Mouse (Mus musculus) CH12.LX (cell line): ENCODE measurements around the gene Mslnl. TPM values are rescaled to one million over a fixed set of nuclear protein-coding genes. Genes with fewer than 3 reads are reported as not detected.

Experiments
- DNase-seq: peaks from one replicate; pipeline ENCODE4 v3.0.0-alpha.2; 2013; ENCODE audit errors: extremely low read depth
- H3K27ac ChIP-seq: 2 replicates; pipeline ENCODE4 v1.5.1; 2012; ENCODE audit warnings: low read depth, mild to moderate bottlenecking, control low read depth, moderate library complexity; ENCODE audit not compliant: insufficient read depth
- H3K27me3 ChIP-seq: replicated peaks from 2 replicates; pipeline ENCODE3; 2012; ENCODE audit warnings: inconsistent platforms
- H3K36me3 ChIP-seq, 2 experiments: replicated peaks in 1 of 2; 2 replicates each; pipeline versions ENCODE3 to v1.6.1; 2012; ENCODE audit warnings: inconsistent platforms in 1 of 2, low read length in 1 of 2, mild to moderate bottlenecking in 1 of 2, mixed read lengths in 1 of 2, moderate library complexity in 1 of 2; ENCODE audit not compliant: control insufficient read depth in 1 of 2, insufficient read depth in 1 of 2
- H3K4me1 ChIP-seq, 2 experiments: 2 replicates each; pipeline ENCODE4 v1.6.1; 2012; ENCODE audit warnings: inconsistent platforms in 1 of 2, moderate library complexity in 1 of 2; ENCODE audit not compliant: insufficient read depth in 2 of 2, control insufficient read depth in 1 of 2
- H3K4me2 ChIP-seq: 2 replicates; pipeline ENCODE4 v1.6.1; 2012; ENCODE audit warnings: low read depth, mild to moderate bottlenecking, control low read depth; ENCODE audit not compliant: poor library complexity, insufficient read depth, severe bottlenecking
- H3K4me3 ChIP-seq, 3 experiments: fragments of 150-350 bp in 1 of 3; sonication (generic) in 1 of 3; replicated peaks in 1 of 3; 2 replicates each; pipeline versions ENCODE3 to v1.5.1; 2011 to 2012; ENCODE audit warnings: low read depth in 2 of 3, low read length in 2 of 3, mild to moderate bottlenecking in 2 of 3, moderate library complexity in 2 of 3, control low read depth in 1 of 3, improper control_type of control experiment in 1 of 3, inconsistent platforms in 1 of 3, mixed read lengths in 1 of 3; ENCODE audit not compliant: poor library complexity in 1 of 3
- H3K79me2 ChIP-seq: replicated peaks from 2 replicates; pipeline ENCODE4 v1.6.1; 2012; ENCODE audit warnings: mild to moderate bottlenecking, moderate library complexity; ENCODE audit not compliant: control insufficient read depth, poor library complexity, insufficient read depth, severe bottlenecking; ENCODE audit errors: extremely low read depth
- H3K9ac ChIP-seq: 2 replicates; pipeline ENCODE4 v1.6.1; 2012; ENCODE audit warnings: low read depth, mild to moderate bottlenecking, control low read depth, moderate library complexity; ENCODE audit not compliant: insufficient read depth
- H3K9me3 ChIP-seq: replicated peaks from 2 replicates; pipeline ENCODE3; 2012; ENCODE audit warnings: low read length, inconsistent platforms, mixed read lengths
- BHLHE40 ChIP-seq: IDR thresholded peaks from 2 replicates; pipeline ENCODE4 v1.6.1; 2011; ENCODE audit warnings: mild to moderate bottlenecking, low read depth, low read length, improper control_type of control experiment
- CHD2 ChIP-seq: IDR thresholded peaks from 2 replicates; pipeline ENCODE4 v1.6.1; 2011; ENCODE audit warnings: low read length, improper control_type of control experiment
- CTCF ChIP-seq, 2 experiments: IDR thresholded peaks in 1 of 2; conservative IDR thresholded peaks in 1 of 2; 2 replicates each; pipeline ENCODE4 v1.5.1; 2011 to 2012; ENCODE audit warnings: low read depth in 2 of 2, low read length in 2 of 2, improper control_type of control experiment in 1 of 2, inconsistent platforms in 1 of 2, mild to moderate bottlenecking in 1 of 2, moderate library complexity in 1 of 2
- E2F4 ChIP-seq: IDR thresholded peaks from 2 replicates; pipeline ENCODE4 v1.6.1; 2011; ENCODE audit warnings: low read depth, low read length, improper control_type of control experiment; ENCODE audit not compliant: insufficient replicate concordance
- ELF1 ChIP-seq: IDR thresholded peaks from 2 replicates; pipeline ENCODE4 v1.6.1; 2014; ENCODE audit warnings: low read depth, mild to moderate bottlenecking, inconsistent platforms, low read length, improper control_type of control experiment
- MAX ChIP-seq: IDR thresholded peaks from 2 replicates; pipeline ENCODE4 v1.6.1; 2011; ENCODE audit warnings: low read length, improper control_type of control experiment
- MEF2A ChIP-seq: IDR thresholded peaks from 2 replicates; pipeline ENCODE4 v1.6.1; 2014; ENCODE audit warnings: low read depth, mild to moderate bottlenecking, inconsistent platforms, low read length, improper control_type of control experiment, borderline replicate concordance
- MXI1 ChIP-seq: IDR thresholded peaks from 2 replicates; pipeline ENCODE4 v1.6.1; 2011; ENCODE audit warnings: mild to moderate bottlenecking, low read depth, low read length, improper control_type of control experiment
- MYC ChIP-seq: IDR thresholded peaks from 2 replicates; pipeline ENCODE4 v1.6.1; 2011; ENCODE audit warnings: low read depth, mild to moderate bottlenecking, improper control_type of control experiment, low read length
- NELFE ChIP-seq: IDR thresholded peaks from 2 replicates; pipeline ENCODE4 v1.6.1; 2011; ENCODE audit warnings: low read depth, low read length, improper control_type of control experiment
- PAX5 ChIP-seq: IDR thresholded peaks from 2 replicates; pipeline ENCODE4 v1.6.1; 2012; ENCODE audit warnings: low read length, inconsistent platforms, mixed read lengths
- POLR2A ChIP-seq: IDR thresholded peaks from 2 replicates; pipeline ENCODE4 v1.6.1; 2011; ENCODE audit warnings: low read depth, mild to moderate bottlenecking, improper control_type of control experiment, low read length
- RAD21 ChIP-seq: IDR thresholded peaks from 2 replicates; pipeline ENCODE4 v1.6.1; 2011; ENCODE audit warnings: low read depth, mild to moderate bottlenecking, low read length, improper control_type of control experiment, moderate library complexity
- RCOR1 ChIP-seq: conservative IDR thresholded peaks from 2 replicates; pipeline ENCODE4 v1.6.1; 2012; ENCODE audit warnings: low read depth, mild to moderate bottlenecking, inconsistent platforms, low read length, improper control_type of control experiment
- SIN3A ChIP-seq: IDR thresholded peaks from 2 replicates; pipeline ENCODE4 v1.6.1; 2012; ENCODE audit warnings: low read length, improper control_type of control experiment, inconsistent platforms
- SMC3 ChIP-seq: IDR thresholded peaks from 2 replicates; pipeline ENCODE4 v1.6.1; 2011; ENCODE audit warnings: low read depth, low read length, improper control_type of control experiment
- TBP ChIP-seq: conservative IDR thresholded peaks from 2 replicates; pipeline ENCODE4 v1.6.1; 2011; ENCODE audit warnings: low read depth, low read length, improper control_type of control experiment
- TCF12 ChIP-seq: IDR thresholded peaks from 2 replicates; pipeline ENCODE4 v1.6.1; 2014; ENCODE audit warnings: low read depth, mild to moderate bottlenecking, inconsistent platforms, low read length, improper control_type of control experiment
- UBTF ChIP-seq: IDR thresholded peaks from 2 replicates; pipeline ENCODE4 v1.6.1; 2012; ENCODE audit warnings: low read depth, mild to moderate bottlenecking, inconsistent platforms, low read length, improper control_type of control experiment, moderate library complexity
- ZC3H11A ChIP-seq: IDR thresholded peaks from 2 replicates; pipeline ENCODE4 v1.6.1; 2012; ENCODE audit warnings: low read depth, mild to moderate bottlenecking, inconsistent platforms, low read length, improper control_type of control experiment
- ZKSCAN1 ChIP-seq: IDR thresholded peaks from 2 replicates; pipeline ENCODE4 v1.6.1; 2012; ENCODE audit warnings: low read depth, inconsistent platforms, low read length, improper control_type of control experiment, borderline replicate concordance
- ZMIZ1 ChIP-seq: IDR thresholded peaks from 2 replicates; pipeline ENCODE4 v1.6.1; 2012; ENCODE audit warnings: low read depth, mild to moderate bottlenecking, inconsistent platforms, low read length, improper control_type of control experiment
- ZNF384 ChIP-seq: IDR thresholded peaks from 2 replicates; pipeline ENCODE4 v1.6.1; 2012; ENCODE audit warnings: low read depth, low read length, improper control_type of control experiment, inconsistent platforms
- dilution Hi-C: fragments of 300-500 bp; cut with MboI; formaldehyde crosslinking; loops from 2 replicates; pipeline ENCODE4 v1.14.3; 2020; ENCODE audit warnings: low sequenced_read_pairs; ENCODE audit not compliant: extremely low pct_unique_long_range_greater_than_20kb, extremely low pct_ligation_motif_present
- in situ Hi-C: fragments of 300-500 bp; cut with MboI; formaldehyde crosslinking; loops from 3 replicates; pipeline ENCODE4 v1.14.3; 2019; ENCODE audit warnings: low sequenced_read_pairs, low pct_ligation_motif_present, low pct_unique_long_range_greater_than_20kb, mixed read lengths
- polyA plus RNA-seq: library from polyadenylated mRNA; unstranded; fragments of >175 nt; gene quantifications from 2 replicates; pipeline ENCODE4 v1.2.1, GENCODE M21; 2012; ENCODE audit warnings: low read depth; ENCODE audit not compliant: insufficient read length
- total RNA-seq, 2 experiments: library from RNA; depleted of rRNA; stranded (reverse); fragments of 300-350 nt in 1 of 2; fragments of >200 nt in 1 of 2; gene quantifications; 2 replicates each; pipeline ENCODE4 v1.2.3; 2012 to 2014

Gene Mslnl
- total and polyA plus RNA-seq, 3 experiments: not detected

GRCm38 (mm10) chr17:25700863-25701496 is 34.9 kb upstream of the Mslnl start:
- in situ Hi-C loops (no loop called here), dilution Hi-C loops (no loop called here)
- H3K4me1 ChIP-seq: no peaks in the 10 kb centered on the region
- H3K36me3 ChIP-seq: no peaks in the 10 kb centered on the region
- H3K79me2 ChIP-seq: no peaks in the 10 kb centered on the region
- H3K9me3 ChIP-seq: no peaks in the 10 kb centered on the region
- no peak for DNase-seq
- H3K4me3 ChIP-seq: no peak overlapping the region
- TF ChIP-seq CTCF (conservative IDR thresholded peaks at IDR 0.05 in 1 of 2, IDR thresholded peaks at IDR 0.05 in 1 of 2; ENCODE audit: low read depth in 2 of 2, low read length in 2 of 2) (peak; percentile 17 to 65; a peak in 2 of 4 replicates), MYC (peak; percentile 79), ZNF384 (no peak), RAD21 (peak; percentile 29), MAX (0 out of 2 replicates have a peak, but pooled peaks have one; percentile 26), SMC3 (peak; percentile 32), MEF2A (no peak)
- H3K27ac ChIP-seq: no peak overlapping the region
- H3K4me2 ChIP-seq: no peak overlapping the region
- no peak overlapping the region for H3K9ac ChIP-seq
- H3K27me3 ChIP-seq: peaks cover 52% of the 10 kb centered on the region

- H3K4me2 ChIP-seq: no peak overlapping the region
- H3K79me2 ChIP-seq: no peaks in the 10 kb centered on the region
- in situ Hi-C loops: no loop called here
- TF ChIP-seq BHLHE40 (no peak), PAX5 (no peak), ZMIZ1 (no peak), TCF12 (no peak), MYC (no peak), UBTF (no peak), RCOR1 (no peak), CHD2 (no peak), POLR2A (no peak), NELFE (no peak), SIN3A (no peak), ELF1 (no peak), CTCF (conservative IDR thresholded peaks at IDR 0.05 in 1 of 2, IDR thresholded peaks at IDR 0.05 in 1 of 2; ENCODE audit: low read depth in 2 of 2, low read length in 2 of 2) (no peak), ZC3H11A (no peak), TBP (no peak), ZKSCAN1 (no peak), MEF2A (no peak), MXI1 (no peak), E2F4 (no peak)
- H3K4me3 ChIP-seq: no peak overlapping the region
- peaks cover 66% of the 10 kb centered on the region for H3K27me3 ChIP-seq
- no peaks in the 10 kb centered on the region for H3K36me3 ChIP-seq
- H3K9me3 ChIP-seq: peaks cover 19% of the 10 kb centered on the region
- dilution Hi-C loops: no loop called here
- DNase-seq: no peak
- H3K27ac ChIP-seq: no peak overlapping the region
- no peak overlapping the region for H3K9ac ChIP-seq
- H3K4me1 ChIP-seq: no peaks in the 10 kb centered on the region
Observed at GRCm38 (mm10) chr17:25709994-25710393, 25.8 kb upstream of the Mslnl start.
